Mouse (Mus musculus) stomach, embryonic 16.5 days (tissue): ENCODE results near the gene Tomm70a. TPM values are rescaled to one million over a fixed set of nuclear protein-coding genes. Genes with fewer than 3 reads are reported as not detected.

Source experiments
- ATAC-seq: fragments of 200-750 bp; cut with Nextera tagmentation; 2 replicates; pipeline ENCODE4 v1.8.0; 2017; ENCODE audit warnings: moderate number of reproducible peaks, moderate TSS enrichment; ENCODE audit not compliant: insufficient read depth, low FRiP score
- H3K27ac ChIP-seq: fragments of 300-500 bp; sonication (generic); 2 replicates; pipeline ENCODE4 v1.5.1; 2014; ENCODE audit warnings: low read length
- H3K27me3 ChIP-seq: fragments of 300-500 bp; sonication (generic); 2 replicates; pipeline ENCODE4 v1.6.1; 2014; ENCODE audit warnings: low read length, control low read depth, mixed read lengths; ENCODE audit not compliant: control insufficient read depth, insufficient read depth
- H3K36me3 ChIP-seq: fragments of 300-500 bp; sonication (generic); 2 replicates; pipeline ENCODE4 v1.6.1; 2014; ENCODE audit warnings: low read length; ENCODE audit not compliant: control insufficient read depth, insufficient read depth
- H3K4me1 ChIP-seq: fragments of 300-500 bp; sonication (generic); 2 replicates; pipeline ENCODE4 v1.6.1; 2014; ENCODE audit warnings: low read length, control low read depth, mixed read lengths; ENCODE audit not compliant: control insufficient read depth, insufficient read depth
- H3K4me2 ChIP-seq: fragments of 300-500 bp; sonication (generic); 2 replicates; pipeline ENCODE4 v1.6.1; 2014; ENCODE audit warnings: low read depth, low read length, mixed read lengths
- H3K4me3 ChIP-seq: fragments of 300-500 bp; sonication (generic); replicated peaks from 2 replicates; pipeline ENCODE4 v1.5.1; 2014; ENCODE audit warnings: mild to moderate bottlenecking, low read length
- H3K9ac ChIP-seq: fragments of 300-500 bp; sonication (generic); 2 replicates; pipeline ENCODE4 v1.6.1; 2014; ENCODE audit warnings: low read length
- H3K9me3 ChIP-seq: fragments of 300-500 bp; sonication (generic); replicated peaks from 2 replicates; pipeline ENCODE4 v1.6.1; 2016; ENCODE audit warnings: low read length, control low read depth; ENCODE audit not compliant: control insufficient read depth
- WGBS: fragments of 180-500 bp; shearing (Covaris S2); extraction: QIAGEN DNeasy Blood & Tissue Kit; methylation state at CpG from one replicate; pipeline ENCODE4 v1.1.7; 2014; 5-methylcytosine and 5-hydroxymethylcytosine counted together
- polyA plus RNA-seq: library from polyadenylated mRNA; unstranded; fragments of >200 nt; fragmentation: Nextera tagmentation; extraction: Ambion mirVana; gene quantifications from 2 replicates; pipeline ENCODE4 v1.2.1, GENCODE M21; 2015

Tomm70a gene
- 29.3 and 31.5 TPM in 2 replicates for polyA plus RNA-seq

DNA sequence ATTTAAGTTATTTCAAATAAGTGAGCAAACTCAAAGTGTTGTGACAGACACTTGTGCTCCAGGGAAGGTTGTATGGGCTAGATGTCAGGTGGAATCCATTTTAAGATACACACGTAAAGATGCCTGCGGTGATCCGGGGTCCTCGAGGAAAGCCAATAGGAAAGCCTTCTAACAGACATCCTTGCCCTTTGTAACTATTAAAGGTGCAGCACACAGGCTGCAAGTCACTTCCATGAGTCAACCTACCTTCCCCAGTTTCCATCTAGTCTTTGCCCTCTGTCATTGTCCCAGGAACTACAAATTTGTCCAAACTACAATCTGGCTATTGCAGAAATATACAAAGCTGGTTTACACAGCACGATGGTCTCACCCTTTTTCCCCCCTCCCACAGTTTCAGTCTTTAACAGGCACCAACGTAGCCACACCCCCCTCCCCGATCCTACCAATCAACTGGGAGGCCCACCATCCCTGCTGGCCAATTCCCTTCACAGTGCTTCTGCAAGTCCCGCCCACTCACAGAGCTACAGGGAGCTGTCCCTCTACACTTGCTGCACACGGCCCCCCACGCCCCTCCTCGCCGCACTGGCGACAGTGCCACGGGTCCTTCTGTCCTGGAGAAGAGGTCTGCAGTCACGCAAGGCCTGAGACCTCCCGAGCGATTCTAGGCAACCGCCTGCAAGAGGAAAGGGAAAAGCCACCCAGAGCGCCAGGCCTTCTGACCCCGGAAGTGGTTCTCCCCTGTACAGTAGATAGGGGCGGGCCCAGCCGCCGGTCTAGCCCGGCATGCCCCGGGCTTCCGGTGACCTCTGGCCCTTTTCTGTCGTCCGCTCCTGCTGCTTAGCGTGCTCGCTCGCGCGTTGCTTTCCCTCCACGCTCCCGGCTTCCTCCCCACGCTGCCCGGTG is at the start of gene Tomm70a:
Tomm70a (plus strand) TSS at position 791 of the 903 bp plus-strand sequence.
- H3K4me1 ChIP-seq = peaks cover 15% of the 10 kb centered on the region
- H3K9me3 ChIP-seq = no peaks in the 10 kb centered on the region
- H3K9ac ChIP-seq = peak within 1 kb of the TSS; percentile 93
- peak within 1 kb of the TSS; percentile 76 for H3K4me2 ChIP-seq
- ATAC-seq = peak; percentile 98
- H3K4me3 ChIP-seq = peak within 1 kb of the TSS; percentile 65
- H3K36me3 ChIP-seq = no peaks in the 10 kb centered on the region
- H3K27ac ChIP-seq = peak within 1 kb of the TSS; percentile 96
- H3K27me3 ChIP-seq = no peaks in the 10 kb centered on the region; the same call in 1 of the 2 replicates
- under 1% methylated on average over 37 of the region's 37 CpGs for WGBS

DNA sequence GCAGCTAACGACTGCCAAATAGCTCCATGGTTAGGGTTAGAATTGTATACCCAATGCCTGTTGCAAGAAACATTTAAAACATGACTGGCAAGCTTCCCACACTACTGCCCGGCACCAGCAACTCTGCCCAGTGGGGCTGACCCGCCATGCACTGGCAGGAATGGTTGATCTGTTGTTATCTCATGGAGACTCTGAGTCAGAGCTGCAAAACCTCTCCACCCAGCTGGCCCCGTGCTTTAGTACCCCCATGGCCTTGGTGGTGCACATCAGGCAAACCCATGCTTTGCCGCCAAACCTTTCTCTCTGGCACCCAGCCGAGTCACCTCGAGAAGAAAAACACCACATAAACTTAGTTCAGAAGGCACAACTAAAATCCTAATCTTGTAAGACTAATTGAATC is 45.5 kb upstream of the Tomm70a start:
- no peaks in the 10 kb centered on the region for H3K4me1 ChIP-seq
- H3K36me3 ChIP-seq = no peaks in the 10 kb centered on the region
- no peak overlapping the region for H3K4me2 ChIP-seq
- no peak overlapping the region for H3K9ac ChIP-seq
- no peak overlapping the region for H3K27ac ChIP-seq
- no peaks in the 10 kb centered on the region for H3K27me3 ChIP-seq
- no peaks in the 10 kb centered on the region for H3K9me3 ChIP-seq
- 82% methylated on average over 7 of the region's 7 CpGs for WGBS
- H3K4me3 ChIP-seq = no peak overlapping the region
- ATAC-seq = no peak

DNA sequence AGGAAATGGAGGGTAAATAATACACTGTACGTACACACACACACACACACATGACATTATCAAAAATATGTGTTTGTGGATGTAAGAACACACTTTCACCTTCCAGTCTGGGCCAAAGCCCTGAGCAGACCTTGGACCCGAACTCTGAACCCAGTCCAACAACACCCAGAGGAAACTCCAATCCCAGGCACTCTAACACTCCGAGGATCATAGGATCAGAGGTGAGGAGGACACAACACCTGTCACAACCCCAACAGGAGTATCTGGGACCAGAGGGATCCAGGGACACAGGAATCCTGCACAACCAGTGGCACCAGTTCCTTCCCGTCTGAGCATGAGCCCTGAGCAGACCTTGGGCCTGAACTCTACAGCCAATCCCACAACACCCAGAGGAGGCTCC is 41.9 kb upstream of the Tomm70a start:
- no peak for ATAC-seq
- 71% methylated on average over 4 of the region's 4 CpGs for WGBS

DNA sequence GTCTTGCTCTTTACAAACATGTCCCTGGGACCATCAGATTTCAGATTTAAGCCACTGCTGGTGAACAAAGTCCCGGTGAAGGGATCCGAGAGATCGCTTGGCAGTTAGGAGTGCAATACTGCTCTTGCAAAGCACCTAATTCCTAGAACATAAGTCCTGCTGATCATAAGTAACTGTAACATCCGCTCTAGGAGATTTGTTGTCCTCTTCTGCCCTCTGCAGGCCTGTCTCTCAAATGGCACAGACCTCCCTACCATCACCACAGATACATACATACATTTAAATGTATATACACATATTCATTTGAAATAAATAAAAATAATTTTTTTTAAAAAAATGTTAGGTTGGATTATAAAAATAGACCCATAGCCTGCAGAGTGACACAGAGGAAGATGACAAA is 29.0 kb upstream of the Tomm70a start:
- no peaks in the 10 kb centered on the region for H3K9me3 ChIP-seq
- H3K27me3 ChIP-seq = no peaks in the 10 kb centered on the region
- H3K4me3 ChIP-seq = no peak overlapping the region
- no peak overlapping the region for H3K27ac ChIP-seq
- H3K9ac ChIP-seq = no peak overlapping the region
- H3K4me2 ChIP-seq = no peak overlapping the region
- WGBS = 48% methylated on average over 4 of the region's 4 CpGs
- ATAC-seq = peak; percentile 47; the same call in 1 of the 2 replicates
- H3K4me1 ChIP-seq = no peaks in the 10 kb centered on the region
- no peaks in the 10 kb centered on the region for H3K36me3 ChIP-seq

More for the DNA sequence above, 41.9 kb upstream of the Tomm70a start:
- Histone ChIP-seq H3K9me3 (no peaks in the 10 kb centered on the region), H3K27ac (no peak overlapping the region), H3K36me3 (no peaks in the 10 kb centered on the region), H3K4me3 (no peak overlapping the region), H3K4me1 (no peaks in the 10 kb centered on the region), H3K27me3 (no peaks in the 10 kb centered on the region), H3K9ac (no peak overlapping the region), H3K4me2 (no peak overlapping the region)

DNA sequence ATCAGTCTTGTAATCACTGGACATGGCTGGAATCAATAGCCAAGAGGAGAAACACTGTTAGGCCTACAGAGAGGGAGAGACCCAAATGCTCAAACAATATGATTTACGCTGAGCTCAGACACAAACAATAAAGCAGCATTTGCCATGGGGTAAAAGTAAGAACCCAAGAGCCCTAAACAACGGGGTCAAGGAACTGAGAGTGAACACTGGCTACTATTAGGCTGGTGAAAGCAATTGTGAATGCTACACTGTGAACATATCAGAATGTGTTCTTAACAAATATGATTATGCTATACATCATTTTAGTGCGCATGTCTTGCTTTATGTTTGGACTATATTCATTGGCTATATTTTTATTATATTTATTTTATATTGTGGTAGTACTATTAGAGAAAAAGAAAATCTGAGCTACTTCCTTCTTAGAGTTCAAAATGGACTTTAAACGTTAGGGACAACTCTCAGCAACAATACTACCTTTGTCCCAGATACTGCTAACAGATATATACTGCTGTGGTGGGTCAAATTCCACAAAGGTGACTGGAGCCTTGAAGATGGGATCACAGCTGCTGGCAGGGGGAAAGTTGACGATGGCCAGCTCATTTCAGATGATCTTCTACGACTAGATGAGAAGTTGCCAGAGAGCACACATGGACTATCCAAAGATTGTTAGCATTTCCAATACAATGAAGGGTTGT is 28.4 kb upstream of the Tomm70a start:
- H3K4me3 ChIP-seq = no peak overlapping the region
- no peaks in the 10 kb centered on the region for H3K4me1 ChIP-seq
- H3K9ac ChIP-seq = no peak overlapping the region
- no peak overlapping the region for H3K4me2 ChIP-seq
- WGBS = 59% methylated on average over 6 of the region's 6 CpGs
- ATAC-seq = no peak
- no peaks in the 10 kb centered on the region for H3K27me3 ChIP-seq
- no peaks in the 10 kb centered on the region for H3K9me3 ChIP-seq
- no peak overlapping the region for H3K27ac ChIP-seq
- H3K36me3 ChIP-seq = no peaks in the 10 kb centered on the region

- Histone ChIP-seq H3K9me3 (no peaks in the 10 kb centered on the region), H3K4me1 (no peaks in the 10 kb centered on the region), H3K27ac (no peak overlapping the region), H3K4me3 (no peak overlapping the region), H3K27me3 (no peaks in the 10 kb centered on the region), H3K9ac (no peak overlapping the region), H3K36me3 (no peaks in the 10 kb centered on the region), H3K4me2 (no peak overlapping the region)
- peak; percentile 58; the same call in 1 of the 2 replicates for ATAC-seq
- WGBS = 43% methylated on average over 7 of the region's 7 CpGs
Measured at GRCm38 (mm10) chr16:57098468-57099144, 22.9 kb upstream of the Tomm70a start.

- H3K4me1 ChIP-seq = no peaks in the 10 kb centered on the region
- WGBS = 74% methylated on average over 5 of the region's 5 CpGs
- H3K36me3 ChIP-seq = no peaks in the 10 kb centered on the region
- no peaks in the 10 kb centered on the region for H3K27me3 ChIP-seq
- no peak overlapping the region for H3K9ac ChIP-seq
- no peak overlapping the region for H3K4me3 ChIP-seq
- H3K9me3 ChIP-seq = no peaks in the 10 kb centered on the region
- H3K4me2 ChIP-seq = no peak overlapping the region
- no peak overlapping the region for H3K27ac ChIP-seq
- ATAC-seq = no peak
Measured at GRCm38 (mm10) chr16:57099572-57100237, 21.8 kb upstream of the Tomm70a start.

DNA sequence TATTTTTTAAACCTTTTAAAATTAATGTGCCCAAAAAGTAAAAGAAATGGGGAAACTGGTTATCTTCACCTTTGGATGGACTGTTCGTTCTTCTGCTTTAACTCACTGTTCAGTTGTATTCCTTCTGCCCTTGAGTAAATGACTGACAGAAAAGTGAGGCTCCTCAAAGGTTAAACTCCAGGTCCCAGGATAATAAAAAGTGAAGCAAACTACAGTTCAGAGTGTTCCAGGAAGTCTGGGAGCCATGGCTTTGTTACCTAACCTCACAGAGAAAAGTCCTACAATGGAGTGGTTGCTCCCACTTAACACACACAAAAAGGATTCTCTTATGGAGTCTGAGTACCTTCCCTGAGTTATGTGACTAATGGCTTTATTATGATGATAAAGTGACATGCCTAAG is 20.3 kb upstream of the Tomm70a start:
- Histone ChIP-seq H3K4me1 (no peaks in the 10 kb centered on the region), H3K4me2 (no peak overlapping the region), H3K9me3 (no peaks in the 10 kb centered on the region), H3K27me3 (no peaks in the 10 kb centered on the region), H3K36me3 (no peaks in the 10 kb centered on the region), H3K9ac (no peak overlapping the region), H3K27ac (no peak overlapping the region), H3K4me3 (no peak overlapping the region)
- WGBS = 78% methylated on average over 1 of the region's 1 CpGs
- ATAC-seq = no peak
